Mouse (Mus musculus): Measurements from ENCODE around the gene Pik3r5. TPM values are rescaled to one million over a fixed set of nuclear protein-coding genes. Genes with fewer than 3 reads are reported as not detected.

The Pik3r5 gene
- polyA plus RNA-seq, 1 experiment from 2014 or later, result 1.3 TPM

DNA sequence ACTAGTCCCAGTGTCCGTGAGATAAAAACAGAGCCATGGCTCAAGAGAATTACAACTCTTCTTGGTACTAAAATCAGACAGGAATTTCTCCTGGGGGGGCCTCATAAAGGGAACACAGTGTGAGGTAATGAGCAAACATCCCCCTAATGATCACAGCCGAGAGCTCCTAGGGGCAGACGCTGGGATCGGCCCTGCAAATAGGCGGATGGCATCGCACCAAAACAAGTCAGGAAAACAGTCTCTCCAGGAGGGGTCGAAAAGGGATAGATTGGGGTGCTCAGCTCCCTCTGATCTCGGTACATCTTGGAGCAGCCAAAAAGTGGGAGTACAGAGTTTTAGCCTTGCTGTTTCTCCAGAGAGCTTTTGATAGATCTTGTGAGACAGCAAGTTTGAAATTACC lies 42.3 kb upstream of the Pik3r5 start:
- H3K27ac ChIP-seq, result no peak overlapping the region
- 4% methylated on average over 8 of the region's 8 CpGs for WGBS
- H3K27me3 ChIP-seq (replicated peaks), result peaks cover 60% of the 10 kb centered on the region
- H3K9ac ChIP-seq, result no peak overlapping the region
- H3K36me3 ChIP-seq, result 0 out of 2 replicates have a peak, but pooled peaks cover 3% of the 10 kb centered on the region
- no peaks in the 10 kb centered on the region for H3K9me3 ChIP-seq
- no peak overlapping the region for H3K4me3 ChIP-seq
- H3K4me2 ChIP-seq (replicated peaks), result no peak overlapping the region
- H3K4me1 ChIP-seq, result peaks cover 35% of the 10 kb centered on the region
- ATAC-seq (ENCODE audit: low FRiP score, low read depth), result no peak

DNA sequence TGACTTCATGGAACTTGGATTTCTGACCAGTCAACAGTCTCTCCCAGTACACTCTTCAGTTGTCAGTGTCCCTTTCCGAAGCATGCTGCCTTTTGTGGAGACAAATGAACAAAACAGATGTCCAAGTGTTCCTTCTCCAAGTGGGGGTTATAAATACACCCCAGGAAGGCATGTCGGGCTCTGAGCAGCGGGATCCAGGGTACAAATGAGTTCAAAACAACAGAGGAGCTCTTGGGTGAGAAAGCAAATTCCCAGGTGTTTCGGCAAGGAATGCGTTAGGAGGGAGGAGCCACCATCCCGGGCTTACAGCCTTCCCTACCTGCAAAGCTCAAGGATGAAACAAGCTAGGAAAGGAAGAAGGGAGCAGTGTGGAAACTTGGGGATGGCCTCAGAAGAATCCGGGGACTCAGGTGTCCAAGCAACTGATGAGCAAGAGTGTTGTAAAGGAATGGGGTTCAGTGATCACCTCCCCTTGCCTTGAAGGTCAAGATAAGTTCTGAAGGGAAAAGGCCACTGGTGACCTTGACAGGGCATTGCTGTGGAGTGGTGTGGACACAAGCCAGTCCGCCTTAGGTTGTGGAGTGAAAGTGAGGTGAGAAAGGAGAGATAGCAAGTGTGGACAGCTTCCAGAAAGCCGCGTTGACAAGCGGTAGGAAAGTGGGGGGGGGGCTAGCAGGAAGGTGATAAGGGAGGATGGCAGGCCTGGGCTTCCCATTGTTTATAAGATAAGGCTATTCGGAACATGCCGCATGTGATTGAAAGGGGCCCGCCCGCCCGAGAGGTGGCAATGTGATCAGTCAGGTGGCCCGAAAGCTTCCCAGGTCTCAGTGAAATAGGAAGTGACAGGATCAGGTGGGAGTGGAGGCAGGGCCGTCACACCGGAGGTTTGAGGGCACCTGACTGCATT lies 41.3 kb upstream of the Pik3r5 start:
- H3K27ac ChIP-seq, result no peak overlapping the region
- 8% methylated on average over 19 of the region's 19 CpGs for whole genome bisulfite sequencing
- H3K4me3 ChIP-seq, result no peak overlapping the region
- ATAC-seq (ENCODE audit: low FRiP score, low read depth), result no peak
- no peaks in the 10 kb centered on the region for H3K36me3 ChIP-seq
- H3K27me3 ChIP-seq (replicated peaks), result peaks cover 61% of the 10 kb centered on the region
- peaks cover 25% of the 10 kb centered on the region for H3K4me1 ChIP-seq
- no peak overlapping the region for H3K9ac ChIP-seq
- no peaks in the 10 kb centered on the region for H3K9me3 ChIP-seq
- H3K4me2 ChIP-seq (replicated peaks), result no peak overlapping the region

DNA sequence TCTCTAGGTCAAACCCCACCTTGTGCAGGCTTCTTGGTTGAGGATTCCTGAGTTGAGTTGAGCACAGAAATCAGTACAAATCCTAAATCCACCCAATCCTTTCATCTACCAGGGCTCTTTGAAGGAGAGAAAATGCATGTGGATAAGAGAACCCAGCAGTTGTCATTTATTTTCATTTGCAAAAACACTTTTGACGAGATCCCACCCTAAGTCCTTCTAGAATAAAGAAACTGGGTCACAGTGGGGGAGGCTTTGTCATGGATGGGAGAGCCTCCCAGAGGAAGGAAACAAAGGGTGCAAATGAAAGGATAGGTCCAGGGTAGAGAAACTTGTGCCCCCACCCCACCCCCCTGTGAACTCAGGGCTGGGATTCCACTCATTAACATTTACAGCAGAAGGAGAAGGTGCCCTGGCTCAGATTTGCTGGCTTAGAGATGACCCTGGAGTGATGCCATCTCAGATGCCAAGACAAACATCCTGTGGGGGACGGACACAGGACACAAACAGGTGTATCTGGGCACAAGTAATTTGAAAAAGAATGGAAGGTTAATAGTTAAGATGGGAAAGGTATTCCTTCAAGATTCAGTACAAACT lies 37.9 kb upstream of the Pik3r5 start:
- H3K9ac ChIP-seq, result no peak overlapping the region
- H3K4me2 ChIP-seq (replicated peaks), result no peak overlapping the region
- H3K27me3 ChIP-seq (replicated peaks), result peaks cover 54% of the 10 kb centered on the region
- no peak overlapping the region for H3K4me3 ChIP-seq
- peaks cover 17% of the 10 kb centered on the region for H3K4me1 ChIP-seq
- no peaks in the 10 kb centered on the region for H3K36me3 ChIP-seq
- no peak overlapping the region for H3K27ac ChIP-seq
- WGBS, result 46% methylated on average over 2 of the region's 2 CpGs
- no peak for ATAC-seq (ENCODE audit: low FRiP score, low read depth)
- H3K9me3 ChIP-seq, result no peaks in the 10 kb centered on the region

DNA sequence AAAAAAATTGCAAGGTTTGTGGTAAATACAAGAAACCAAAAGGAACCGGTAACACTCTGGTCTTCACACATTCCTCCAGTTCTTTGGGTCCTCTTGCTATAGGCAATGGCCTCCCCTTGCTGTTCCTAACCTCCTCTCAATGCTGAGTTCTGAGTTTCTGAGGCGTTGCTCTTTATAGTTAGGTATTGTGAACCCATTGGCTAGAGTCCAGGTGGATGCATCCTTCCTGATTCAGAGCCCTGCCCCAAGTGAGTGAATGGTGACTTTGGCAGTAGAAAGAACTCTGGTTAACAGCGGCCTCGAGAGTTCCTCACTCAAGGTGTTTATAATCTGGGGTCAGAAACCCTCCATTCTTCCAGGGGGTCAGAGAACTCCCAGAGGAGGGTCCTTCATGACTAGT lies 37.2 kb upstream of the Pik3r5 start:
- peaks cover 21% of the 10 kb centered on the region for H3K4me1 ChIP-seq
- H3K36me3 ChIP-seq, result no peaks in the 10 kb centered on the region
- no peaks in the 10 kb centered on the region for H3K9me3 ChIP-seq
- 56% methylated on average over 4 of the region's 4 CpGs for WGBS
- H3K9ac ChIP-seq, result no peak overlapping the region
- H3K4me3 ChIP-seq, result no peak overlapping the region
- H3K27ac ChIP-seq, result no peak overlapping the region
- no peak overlapping the region for H3K4me2 ChIP-seq (replicated peaks)
- H3K27me3 ChIP-seq (replicated peaks), result peaks cover 54% of the 10 kb centered on the region
- ATAC-seq (ENCODE audit: low FRiP score, low read depth), result no peak

DNA sequence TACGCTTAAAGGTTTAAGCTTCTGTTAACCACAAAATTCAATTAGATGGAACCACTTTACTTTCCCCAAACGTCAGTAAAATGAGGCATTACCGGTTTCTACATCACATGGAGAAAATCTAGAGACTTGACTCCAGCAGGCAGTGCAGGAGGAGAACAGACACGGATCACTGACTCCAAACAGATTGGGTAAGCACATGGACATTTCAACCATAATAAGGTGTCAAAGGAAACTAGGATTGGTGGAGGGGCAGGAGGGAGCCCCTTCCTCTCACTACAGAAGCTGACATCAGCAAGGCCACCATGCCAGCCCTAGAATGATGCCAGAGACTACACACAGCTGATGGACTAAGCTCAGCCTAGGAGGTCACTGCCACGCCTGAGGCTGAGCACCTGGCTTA lies 36.4 kb upstream of the Pik3r5 start:
- Histone ChIP-seq H3K4me2 (replicated peaks) (no peak overlapping the region), H3K27ac (no peak overlapping the region), H3K4me3 (no peak overlapping the region), H3K27me3 (replicated peaks) (peaks cover 57% of the 10 kb centered on the region), H3K9me3 (no peaks in the 10 kb centered on the region), H3K36me3 (no peaks in the 10 kb centered on the region), H3K4me1 (peaks cover 26% of the 10 kb centered on the region), H3K9ac (no peak overlapping the region)
- WGBS, result 65% methylated on average over 5 of the region's 5 CpGs
- no peak for ATAC-seq (ENCODE audit: low FRiP score, low read depth)

DNA sequence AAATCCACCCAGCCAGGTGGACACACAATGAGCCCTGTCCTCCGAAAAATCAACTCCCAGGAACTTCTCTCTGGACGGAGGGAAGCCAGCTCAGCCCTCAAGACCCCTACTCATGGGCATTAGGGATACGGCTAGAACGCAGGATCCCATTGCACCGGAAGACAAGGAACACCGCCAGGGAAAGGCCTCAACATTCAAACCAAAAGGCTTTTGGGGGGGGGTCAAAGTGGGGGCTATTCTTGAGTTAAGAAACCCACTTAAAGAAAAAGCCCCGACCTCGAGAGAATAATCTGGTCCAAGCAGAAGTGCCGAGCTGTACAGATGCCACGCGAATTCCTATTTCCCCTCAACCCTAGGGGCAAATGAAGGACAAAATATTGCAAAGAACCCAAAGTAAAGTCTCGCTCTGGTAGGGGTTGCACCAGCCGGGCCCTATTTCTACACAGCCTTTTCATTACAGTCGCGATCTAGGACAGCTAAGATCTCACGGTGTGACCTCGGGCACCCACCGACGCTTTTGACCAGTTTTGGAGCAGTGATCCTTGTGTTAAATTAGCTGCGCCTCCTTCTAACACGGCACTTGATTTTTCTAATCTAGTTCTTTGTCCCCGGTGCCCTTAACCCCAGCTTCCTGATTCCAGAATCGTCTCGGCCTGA lies 32.9 kb upstream of the Pik3r5 start:
- Histone ChIP-seq H3K27ac (no peak overlapping the region), H3K36me3 (no peaks in the 10 kb centered on the region), H3K9ac (peak overlapping the region; percentile 64), H3K9me3 (no peaks in the 10 kb centered on the region), H3K27me3 (replicated peaks) (peaks cover 47% of the 10 kb centered on the region), H3K4me3 (peak overlapping the region; percentile 47), H3K4me1 (peaks cover 24% of the 10 kb centered on the region), H3K4me2 (replicated peaks) (peak overlapping the region; percentile 91)
- ATAC-seq (ENCODE audit: low FRiP score, low read depth), result peak; percentile 22; the same call in 1 of the 2 replicates
- WGBS, result 7% methylated on average over 24 of the region's 24 CpGs

DNA sequence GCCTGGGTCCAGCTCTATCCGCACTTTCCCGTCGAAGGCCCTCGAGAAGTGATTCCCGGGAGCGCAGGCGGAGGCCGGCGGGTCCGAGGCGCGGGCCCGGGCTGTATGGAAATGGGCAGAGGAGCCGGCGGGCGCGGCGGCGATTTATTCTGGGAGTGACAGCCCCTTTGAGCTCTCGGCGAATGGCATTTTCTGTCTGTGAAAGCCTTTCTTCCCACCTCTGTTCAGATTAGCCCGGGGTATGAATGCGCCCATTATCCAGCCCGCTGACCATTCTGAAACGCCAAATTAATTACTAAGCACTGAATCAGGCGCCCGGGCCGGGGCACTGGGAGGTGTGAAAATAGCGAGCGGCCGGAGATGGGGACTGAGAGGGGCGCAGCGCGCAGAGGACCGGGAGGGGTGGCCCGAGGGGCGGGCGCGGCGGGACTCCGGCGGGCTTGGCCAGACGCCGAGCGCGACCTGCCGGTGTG lies 32.3 kb upstream of the Pik3r5 start:
- H3K4me2 ChIP-seq (replicated peaks), result peak overlapping the region; percentile 91
- H3K4me3 ChIP-seq, result peak overlapping the region; percentile 47
- no peaks in the 10 kb centered on the region for H3K36me3 ChIP-seq
- WGBS, result under 1% methylated on average over 42 of the region's 47 CpGs
- peaks cover 47% of the 10 kb centered on the region for H3K27me3 ChIP-seq (replicated peaks)
- H3K9ac ChIP-seq, result peak overlapping the region; percentile 64
- peak; percentile 85 for ATAC-seq (ENCODE audit: low FRiP score, low read depth)
- H3K4me1 ChIP-seq, result peaks cover 24% of the 10 kb centered on the region
- H3K27ac ChIP-seq, result peak overlapping the region; percentile 23; the same call in 1 of the 2 replicates
- no peaks in the 10 kb centered on the region for H3K9me3 ChIP-seq

DNA sequence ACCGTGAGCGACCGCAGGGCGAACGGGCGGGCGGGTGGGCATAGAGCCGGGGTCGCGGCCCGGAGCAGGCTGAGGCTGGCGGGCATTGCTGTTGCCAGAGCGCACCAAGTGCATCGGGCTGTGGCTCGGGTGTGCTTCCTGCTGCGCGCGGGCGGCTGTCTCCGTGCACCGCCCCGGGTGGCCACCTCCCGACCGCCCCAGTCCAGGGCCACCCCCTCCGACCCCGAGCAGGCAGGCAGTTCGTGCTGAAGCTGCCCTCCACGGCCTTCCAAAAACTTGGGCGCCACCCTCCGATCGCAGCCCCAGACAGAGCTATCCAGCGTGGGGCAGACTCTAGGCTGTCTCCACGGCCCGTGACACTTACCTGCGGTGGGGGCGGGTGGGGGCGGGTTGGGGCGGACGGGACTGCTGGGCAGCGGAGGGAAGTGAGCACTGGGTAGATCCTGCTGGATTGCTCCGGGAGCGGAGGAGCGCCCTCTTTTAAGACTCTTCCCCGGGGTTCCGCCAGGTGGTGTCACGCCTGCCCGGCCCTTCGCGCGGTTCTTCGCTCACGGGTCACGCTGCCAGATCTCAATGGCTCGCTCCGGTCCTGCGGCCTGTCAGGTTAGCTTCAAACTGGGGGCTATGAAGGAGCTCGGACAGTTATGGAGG lies 31.8 kb upstream of the Pik3r5 start:
- peaks cover 43% of the 10 kb centered on the region for H3K27me3 ChIP-seq (replicated peaks)
- under 1% methylated on average over 46 of the region's 57 CpGs for WGBS
- ATAC-seq (ENCODE audit: low FRiP score, low read depth), result peak; percentile 45

DNA sequence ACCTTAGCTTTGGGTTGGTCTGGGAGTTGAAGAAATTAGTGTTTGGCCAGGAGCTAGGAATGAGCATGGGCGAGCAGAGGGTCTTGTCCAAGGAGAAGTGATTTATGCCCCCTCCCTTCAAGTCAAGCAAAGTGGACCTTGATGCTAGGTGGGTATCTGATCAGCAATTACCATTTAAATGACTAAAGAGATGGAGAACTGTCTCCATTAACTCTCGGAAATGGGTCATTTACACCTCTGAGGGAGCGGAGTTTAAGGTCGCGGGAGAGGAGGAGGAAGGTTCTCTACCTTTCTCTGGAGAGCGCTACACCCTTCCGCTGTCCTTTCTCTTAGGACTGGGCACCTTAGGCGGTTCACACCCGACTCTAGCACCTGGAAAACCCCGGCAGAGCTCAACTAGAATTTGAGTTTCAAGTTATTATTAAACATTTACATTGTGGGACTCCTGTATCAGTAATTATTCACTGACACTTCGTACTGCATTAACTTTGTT lies 31.1 kb upstream of the Pik3r5 start, which contains the start of gene Ntn1:
Ntn1 (minus strand) TSS at position 97 of the 493 bp plus-strand sequence.
- peaks cover 24% of the 10 kb centered on the region for H3K4me1 ChIP-seq
- H3K4me2 ChIP-seq (replicated peaks), result peak within 1 kb of the TSS; percentile 91
- H3K27me3 ChIP-seq (replicated peaks), result peaks cover 42% of the 10 kb centered on the region
- H3K9me3 ChIP-seq, result no peaks in the 10 kb centered on the region
- H3K27ac ChIP-seq, result peak within 1 kb of the TSS; percentile 23; the same call in 1 of the 2 replicates
- no peaks in the 10 kb centered on the region for H3K36me3 ChIP-seq
- H3K9ac ChIP-seq, result peak within 1 kb of the TSS; percentile 64
- H3K4me3 ChIP-seq, result peak within 1 kb of the TSS; percentile 47
- ATAC-seq (ENCODE audit: low FRiP score, low read depth), result no peak
- 5% methylated on average over 11 of the region's 11 CpGs for WGBS

More for the DNA sequence above, 31.8 kb upstream of the Pik3r5 start:
- Histone ChIP-seq H3K4me1 (peaks cover 24% of the 10 kb centered on the region), H3K4me2 (replicated peaks) (peak overlapping the region; percentile 91), H3K9ac (peak overlapping the region; percentile 64), H3K27ac (peak overlapping the region; percentile 23; the same call in 1 of the 2 replicates), H3K4me3 (peak overlapping the region; percentile 47), H3K36me3 (no peaks in the 10 kb centered on the region), H3K9me3 (no peaks in the 10 kb centered on the region)

DNA sequence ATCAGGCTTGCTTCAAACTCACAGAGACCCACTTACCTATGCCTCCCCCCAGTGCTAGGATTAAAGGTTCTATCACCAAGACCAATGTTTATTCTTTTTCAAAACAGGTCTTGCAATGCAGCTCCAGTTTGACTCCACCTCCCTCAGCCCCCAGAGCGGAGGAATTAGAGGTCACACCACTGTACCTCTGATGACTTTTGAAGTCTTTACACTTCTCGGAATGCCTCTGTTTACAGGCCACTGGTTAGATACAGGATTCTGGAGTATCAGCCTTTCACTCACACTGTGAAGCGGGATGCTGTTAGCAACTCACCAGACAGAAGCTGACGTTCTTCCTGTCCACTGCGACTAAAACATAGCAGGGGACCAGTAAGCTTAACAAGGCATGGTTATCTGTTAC lies 30.5 kb upstream of the Pik3r5 start:
- Histone ChIP-seq H3K27ac (no peak overlapping the region), H3K9me3 (no peaks in the 10 kb centered on the region), H3K4me1 (peaks cover 24% of the 10 kb centered on the region), H3K4me3 (no peak overlapping the region), H3K36me3 (no peaks in the 10 kb centered on the region), H3K9ac (no peak overlapping the region), H3K27me3 (replicated peaks) (peaks cover 42% of the 10 kb centered on the region), H3K4me2 (replicated peaks) (0 out of 2 replicates have a peak overlapping the region, but pooled peaks have one; percentile 91)
- 32% methylated on average over 5 of the region's 5 CpGs for WGBS
- no peak for ATAC-seq (ENCODE audit: low FRiP score, low read depth)

DNA sequence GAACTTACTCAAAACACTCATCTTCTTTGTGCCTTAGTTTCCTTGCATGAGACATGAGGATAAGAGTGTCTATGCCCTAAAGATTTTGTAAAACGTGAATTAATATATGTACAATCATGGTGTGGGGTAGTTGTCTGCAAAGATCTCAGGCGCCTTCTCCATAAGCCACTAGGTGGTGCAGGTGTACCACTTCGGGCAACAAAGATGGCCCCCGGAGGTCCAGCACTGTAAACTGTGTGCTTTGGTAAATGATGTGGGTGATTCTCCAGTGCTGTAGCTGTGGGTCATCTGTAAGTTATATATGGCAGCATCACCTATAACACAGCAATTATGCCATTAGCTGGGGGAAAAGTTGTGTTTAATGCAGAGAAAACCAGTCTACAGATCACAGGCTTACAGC lies 27.7 kb upstream of the Pik3r5 start:
- ATAC-seq (ENCODE audit: low FRiP score, low read depth), result no peak
- Histone ChIP-seq H3K4me2 (replicated peaks) (no peak overlapping the region), H3K27me3 (replicated peaks) (peaks cover 33% of the 10 kb centered on the region), H3K4me3 (no peak overlapping the region), H3K4me1 (peaks cover 16% of the 10 kb centered on the region), H3K9me3 (no peaks in the 10 kb centered on the region), H3K27ac (no peak overlapping the region), H3K36me3 (no peaks in the 10 kb centered on the region), H3K9ac (no peak overlapping the region)
- WGBS, result 63% methylated on average over 4 of the region's 4 CpGs
